In genomic region chr16:24476911-24477401, GRCm38 (mm10) we compare ENCODE assay signal across 12 mouse cellular contexts.
DNase-seq lines count a peak whose midpoint lies in the region; ATAC-seq lines count a peak whose summit lies in the region.
"Had no signal": no experiment of that assay in that cellular context is flagged by ENCODE, and none has a peak within 500 bp of the region (broad histone marks: within the 10 kb centered on the region; RNA-seq: fewer than 3 reads in every experiment).

No protein-coding gene starts in this region.

- H3K4me1 ChIP-seq in heart, embryonic 14.5 days (ENCODE audit: control insufficient read depth in 2 of 2, insufficient read depth in 2 of 2, low read length in 2 of 2), result peaks cover 17 to 48% of the 10 kb centered on the region in 2 experiments

- no peak overlapping the region for H3K4me3 ChIP-seq in heart, embryonic 14.5 days (ENCODE audit: control insufficient read depth in 1 of 2, insufficient read depth in 1 of 2, low read depth in 1 of 2, low read length in 2 of 2)
- H3K4me3 ChIP-seq: embryonic facial prominence, embryonic 12.5 days; lung, embryonic 15.5 days had no signal

- H3K36me3 ChIP-seq in heart, embryonic 14.5 days (ENCODE audit: control insufficient read depth, insufficient read depth, low read length), result peaks cover 4% of the 10 kb centered on the region; the same call in 1 of the 2 replicates
- H3K36me3 ChIP-seq: embryonic facial prominence, embryonic 12.5 days had no signal

- WGBS in heart, embryonic 14.5 days, result 23% methylated on average over 3 of the region's 3 CpGs

- no peak for ATAC-seq in heart, embryonic 14.5 days (ENCODE audit: insufficient number of reproducible peaks, insufficient read depth, low FRiP score, low read depth)
- no peak for ATAC-seq in erythroblast, adult 5-6 weeks (replicated peaks; ENCODE audit: low FRiP score, poor library complexity, severe bottlenecking)
- ATAC-seq: forebrain, embryonic 16.5 days had no signal

- no peaks in the 10 kb centered on the region for H3K27me3 ChIP-seq in heart, embryonic 14.5 days (ENCODE audit: control insufficient read depth, insufficient read depth, low read length)
- H3K27me3 ChIP-seq: embryonic facial prominence, embryonic 12.5 days; lung, embryonic 15.5 days had no signal

- H3K9ac ChIP-seq in heart, embryonic 14.5 days (ENCODE audit: low read length), result 0 out of 2 replicates have a peak overlapping the region, but pooled peaks have one; percentile 25
- H3K9ac ChIP-seq: embryonic facial prominence, embryonic 12.5 days; lung, embryonic 15.5 days had no signal

- no peak overlapping the region for H3K4me2 ChIP-seq in heart, embryonic 14.5 days (ENCODE audit: low read length)
- H3K4me2 ChIP-seq: embryonic facial prominence, embryonic 12.5 days; lung, embryonic 15.5 days had no signal

- DNase-seq in heart, adult 9 months (ENCODE audit: low spot score in 2 of 2), result no peak
- DNase-seq in testis, postnatal 14 days (ENCODE audit: low spot score), result peak; percentile 26
- no peak for DNase-seq in testis, postnatal 10 days (ENCODE audit: low spot score)
- DNase-seq in kidney, postnatal 14 days, result peak; percentile 64
- no peak for DNase-seq in thymus, postnatal 14 days
- DNase-seq: cerebellum, adult 11-12 months; thymus, postnatal 36 days had no signal

- H3K9me3 ChIP-seq in heart, embryonic 14.5 days (ENCODE audit: control insufficient read depth, low read length), result no peaks in the 10 kb centered on the region
- H3K9me3 ChIP-seq: embryonic facial prominence, embryonic 12.5 days; lung, embryonic 15.5 days had no signal

- H3K27ac ChIP-seq in heart, embryonic 14.5 days (replicated peaks in 1 of 2; ENCODE audit: control insufficient read depth in 1 of 2, insufficient read depth in 1 of 2, low read depth in 2 of 2, low read length in 2 of 2), result peak overlapping the region in 1 of 2 experiments; percentile 24; a peak in 1 of 4 replicates
- H3K27ac ChIP-seq: embryonic facial prominence, embryonic 12.5 days; lung, embryonic 15.5 days had no signal

Comparison
In these comparisons a context has a peak if more than half of its experiments do, and no peak if none do; other contexts are left out.
1. DNase-seq: peak in testis, postnatal 14 days (single experiment) and kidney, postnatal 14 days (single experiment); none in heart, adult 9 months (0 of 2), testis, postnatal 10 days (single experiment) and thymus, postnatal 14 days (single experiment).